Mouse (Mus musculus) hindbrain, embryonic 16.5 days (tissue): ENCODE results near the gene Pou2f2. TPM values are rescaled to one million over a fixed set of nuclear protein-coding genes. Genes with fewer than 3 reads are reported as not detected.

Experiments
- ATAC-seq: fragments of 200-750 bp; cut with Nextera tagmentation; 2 replicates; pipeline ENCODE4 v1.8.0; 2017; ENCODE audit warnings: moderate TSS enrichment, moderate library complexity
- H3K27ac ChIP-seq: fragments of 300-500 bp; sonication (generic); 2 replicates; pipeline ENCODE4 v1.5.1; 2014; ENCODE audit warnings: low read depth, mild to moderate bottlenecking, control low read depth, low read length, moderate library complexity
- H3K27me3 ChIP-seq: fragments of 300-500 bp; sonication (generic); replicated peaks from 2 replicates; pipeline ENCODE4 v1.6.1; 2014; ENCODE audit warnings: low read length; ENCODE audit not compliant: control insufficient read depth, insufficient read depth
- H3K36me3 ChIP-seq: fragments of 300-500 bp; sonication (generic); 2 replicates; pipeline ENCODE4 v1.6.1; 2014; ENCODE audit warnings: mild to moderate bottlenecking, low read length, moderate library complexity, mixed read lengths; ENCODE audit not compliant: control insufficient read depth, insufficient read depth
- H3K4me1 ChIP-seq: fragments of 300-500 bp; sonication (generic); 2 replicates; pipeline ENCODE4 v1.6.1; 2014; ENCODE audit warnings: low read depth, low read length; ENCODE audit not compliant: control insufficient read depth, insufficient read depth
- H3K4me2 ChIP-seq: fragments of 300-500 bp; sonication (generic); 2 replicates; pipeline ENCODE4 v1.6.1; 2014; ENCODE audit warnings: mild to moderate bottlenecking, low read length, control low read depth, moderate library complexity
- H3K4me3 ChIP-seq: fragments of 300-500 bp; sonication (generic); 2 replicates; pipeline ENCODE4 v1.5.1; 2014; ENCODE audit warnings: mild to moderate bottlenecking, low read length, control low read depth, moderate library complexity
- H3K9ac ChIP-seq: fragments of 300-500 bp; sonication (generic); 2 replicates; pipeline ENCODE4 v1.6.1; 2014; ENCODE audit warnings: low read depth, mild to moderate bottlenecking, control low read depth, low read length, moderate library complexity
- H3K9me3 ChIP-seq: fragments of 300-500 bp; sonication (generic); 2 replicates; pipeline ENCODE4 v1.6.1; 2014; ENCODE audit warnings: mild to moderate bottlenecking, low read length, moderate library complexity; ENCODE audit not compliant: control insufficient read depth
- WGBS: fragments of 180-500 bp; shearing (Covaris S2); extraction: QIAGEN DNeasy Blood & Tissue Kit; methylation state at CpG from one replicate; pipeline ENCODE4 v1.1.7; 2014; 5-methylcytosine and 5-hydroxymethylcytosine counted together
- polyA plus RNA-seq: library from polyadenylated mRNA; unstranded; fragments of >200 nt; fragmentation: Nextera tagmentation; extraction: Ambion mirVana; gene quantifications from 2 replicates; pipeline ENCODE4 v1.2.1, GENCODE M21; 2015

Gene Pou2f2
- polyA plus RNA-seq, 1 experiment from 2014 or later: 19.8 TPM

DNA sequence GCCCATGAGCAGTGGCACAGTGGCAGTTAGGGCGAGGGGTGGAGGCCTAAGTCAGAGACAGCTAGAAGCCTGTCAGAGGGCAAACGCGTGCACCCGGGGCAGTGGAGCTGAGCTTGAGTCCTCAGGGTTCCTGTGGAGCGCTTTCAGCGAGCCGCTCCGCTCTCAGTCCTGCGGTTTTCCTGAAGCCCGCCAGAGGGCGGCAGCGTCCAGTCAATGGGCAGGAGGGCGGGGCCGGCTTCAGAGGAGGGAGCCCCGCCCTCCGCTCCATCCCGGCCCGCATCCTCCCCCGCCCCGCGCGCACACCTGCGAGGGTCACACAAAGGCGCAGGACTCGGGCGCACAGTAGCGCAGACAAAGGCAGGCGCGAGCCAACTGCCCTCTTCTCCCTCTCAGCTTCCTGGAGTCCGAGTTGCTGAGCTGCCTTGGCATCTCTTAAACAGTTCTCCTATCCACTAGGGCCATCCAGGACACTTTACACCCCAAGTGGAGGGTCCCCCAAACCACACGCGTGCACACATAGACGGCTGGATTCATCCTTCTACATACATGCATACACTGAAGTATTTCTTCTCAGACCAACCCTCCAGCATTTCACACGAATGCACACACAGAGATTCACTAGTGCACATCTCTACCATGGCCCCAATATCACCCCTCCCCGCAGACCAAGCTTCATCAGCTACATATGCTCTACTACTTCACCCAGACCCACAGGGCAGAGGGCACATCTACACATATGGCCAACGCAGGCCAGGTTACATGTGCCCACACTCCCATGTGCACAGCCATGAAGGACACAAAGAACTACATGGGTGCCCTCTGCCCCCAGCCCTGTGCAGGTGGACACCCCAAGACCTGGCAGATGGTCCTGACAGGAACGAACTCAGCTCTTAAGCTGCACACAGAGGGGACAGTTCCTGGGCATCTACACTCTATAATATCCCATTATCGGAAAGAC is 46.2 kb downstream of the Pou2f2 start:
- WGBS: 8% methylated on average over 31 of the region's 38 CpGs
- peaks cover 22% of the 10 kb centered on the region for H3K4me1 ChIP-seq

DNA sequence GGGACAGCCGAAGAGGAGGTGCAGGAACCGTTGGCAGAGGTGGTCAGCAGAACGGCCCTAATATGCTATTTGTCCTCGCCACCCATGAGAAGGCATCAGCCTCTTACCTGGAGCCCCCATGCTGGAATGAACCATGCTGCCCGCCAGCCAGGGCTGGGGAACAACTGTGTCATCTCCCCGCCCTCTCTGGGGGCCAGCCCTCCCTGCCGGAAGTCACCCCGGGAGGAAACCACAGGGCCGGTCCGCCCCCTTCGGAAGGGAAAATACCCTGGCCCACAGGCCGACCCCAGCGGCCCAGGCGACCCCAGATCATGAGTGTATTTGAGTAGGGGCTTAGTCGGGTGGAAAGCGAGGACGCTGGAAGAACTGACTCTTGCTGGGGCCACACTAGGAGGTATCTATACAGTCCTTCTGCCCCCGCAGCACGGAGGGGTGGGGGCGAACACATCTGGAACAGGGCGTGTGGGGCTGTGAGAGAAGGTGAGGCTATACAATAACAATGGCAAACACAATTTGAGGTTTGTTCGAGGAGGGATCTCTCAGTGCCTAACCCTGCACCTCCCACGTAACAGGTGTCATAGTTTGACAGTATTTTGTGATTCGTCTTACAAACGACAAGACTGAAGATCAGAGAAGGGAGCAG is 47.1 kb downstream of the Pou2f2 start:
- Histone ChIP-seq H3K4me3 (peak overlapping the region; percentile 5; the same call in 1 of the 2 replicates), H3K9me3 (no peaks in the 10 kb centered on the region), H3K4me1 (peaks cover 22% of the 10 kb centered on the region), H3K9ac (peak overlapping the region; percentile 27), H3K36me3 (no peaks in the 10 kb centered on the region), H3K27me3 (peaks cover 4% of the 10 kb centered on the region), H3K27ac (no peak overlapping the region), H3K4me2 (peak overlapping the region; percentile 17; the same call in 1 of the 2 replicates)
- WGBS: 11% methylated on average over 25 of the region's 25 CpGs
- ATAC-seq: 0 out of 2 replicates have a peak, but pooled peaks have one; percentile 4

More for the DNA sequence above, 46.2 kb downstream of the Pou2f2 start:
- H3K4me3 ChIP-seq: peak overlapping the region; percentile 37
- no peaks in the 10 kb centered on the region for H3K9me3 ChIP-seq
- H3K27ac ChIP-seq: 0 out of 2 replicates have a peak overlapping the region, but pooled peaks have one; percentile 24
- ATAC-seq: peak; percentile 58
- peak overlapping the region; percentile 63 for H3K9ac ChIP-seq
- H3K27me3 ChIP-seq: peaks cover 4% of the 10 kb centered on the region
- peak overlapping the region; percentile 76 for H3K4me2 ChIP-seq
- no peaks in the 10 kb centered on the region for H3K36me3 ChIP-seq

DNA sequence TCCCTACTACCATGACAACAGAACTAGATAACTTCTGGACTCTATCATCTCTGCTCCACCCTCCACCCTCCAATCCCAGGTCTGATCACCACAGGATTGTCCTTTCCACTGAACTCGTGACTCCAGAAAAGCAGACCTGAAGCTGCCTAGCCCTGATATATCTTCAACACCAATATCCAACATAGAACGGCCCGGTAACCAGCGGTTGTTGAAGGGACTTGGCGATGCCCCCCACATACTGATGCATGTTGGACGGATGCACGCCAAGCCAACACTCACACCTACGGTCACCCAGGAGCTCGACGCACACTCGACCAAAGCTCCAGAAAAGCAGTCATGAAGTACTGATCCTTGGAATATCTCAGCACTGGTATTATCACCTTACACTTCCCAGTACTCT is 48.3 kb downstream of the Pou2f2 start:
- H3K4me3 ChIP-seq: no peak overlapping the region
- H3K9ac ChIP-seq: no peak overlapping the region
- no peak for ATAC-seq
- H3K4me1 ChIP-seq: peaks cover 22% of the 10 kb centered on the region
- no peaks in the 10 kb centered on the region for H3K9me3 ChIP-seq
- no peak overlapping the region for H3K4me2 ChIP-seq
- peaks cover 4% of the 10 kb centered on the region for H3K27me3 ChIP-seq
- WGBS: 89% methylated on average over 11 of the region's 11 CpGs
- no peaks in the 10 kb centered on the region for H3K36me3 ChIP-seq
- H3K27ac ChIP-seq: no peak overlapping the region

DNA sequence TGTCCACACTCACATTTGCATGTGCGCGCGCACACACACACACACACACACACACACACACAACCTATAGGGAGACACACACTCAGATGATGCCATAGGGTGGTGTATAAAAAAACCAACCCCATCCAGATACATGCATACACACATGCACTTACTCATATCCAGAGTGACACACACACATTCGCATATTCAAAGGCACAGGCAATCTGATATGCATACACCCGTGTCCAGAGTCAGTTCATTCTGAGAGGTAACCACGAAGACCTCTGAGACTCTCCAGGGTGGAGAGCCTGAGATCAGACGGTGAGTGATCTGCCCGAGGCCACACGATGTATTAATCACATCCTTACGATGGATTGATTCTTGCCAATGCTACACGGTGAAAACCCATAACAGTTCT is 49.0 kb downstream of the Pou2f2 start:
- no peak overlapping the region for H3K4me3 ChIP-seq
- no peaks in the 10 kb centered on the region for H3K36me3 ChIP-seq
- H3K9me3 ChIP-seq: no peaks in the 10 kb centered on the region
- no peak for ATAC-seq
- H3K27ac ChIP-seq: no peak overlapping the region
- WGBS: 77% methylated on average over 11 of the region's 11 CpGs
- peaks cover 4% of the 10 kb centered on the region for H3K27me3 ChIP-seq
- no peak overlapping the region for H3K4me2 ChIP-seq
- peaks cover 22% of the 10 kb centered on the region for H3K4me1 ChIP-seq
- H3K9ac ChIP-seq: no peak overlapping the region

DNA sequence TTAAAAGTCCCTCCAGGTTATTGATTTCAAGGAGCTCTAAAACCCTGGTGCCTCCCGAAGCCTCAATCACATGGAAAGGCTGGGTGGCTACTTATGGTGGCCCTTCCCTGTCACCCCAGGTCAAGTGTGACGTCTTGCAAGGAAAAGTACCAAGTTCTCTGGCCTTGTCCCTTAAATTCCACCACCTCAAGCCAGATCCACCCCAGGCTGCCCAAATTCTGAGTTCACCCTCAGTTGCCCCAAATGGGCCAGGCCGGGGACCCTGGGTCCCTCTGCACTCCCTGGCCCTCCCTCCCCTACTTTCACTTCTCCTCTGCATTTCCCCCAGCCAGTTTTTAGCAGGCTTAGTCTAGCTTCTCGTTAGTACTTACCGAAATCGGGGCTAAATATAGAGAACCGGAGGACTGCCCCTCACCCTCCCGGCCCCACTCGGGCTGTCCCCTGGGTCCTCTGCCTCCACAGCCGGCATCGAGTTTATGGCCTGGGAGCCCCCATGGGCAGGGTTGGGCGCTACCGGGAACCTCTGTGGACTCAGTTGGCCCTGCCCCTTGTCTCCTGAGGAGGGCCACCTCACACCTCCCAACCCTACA is 50.0 kb downstream of the Pou2f2 start:
- no peak for ATAC-seq
- WGBS: 67% methylated on average over 13 of the region's 13 CpGs

DNA sequence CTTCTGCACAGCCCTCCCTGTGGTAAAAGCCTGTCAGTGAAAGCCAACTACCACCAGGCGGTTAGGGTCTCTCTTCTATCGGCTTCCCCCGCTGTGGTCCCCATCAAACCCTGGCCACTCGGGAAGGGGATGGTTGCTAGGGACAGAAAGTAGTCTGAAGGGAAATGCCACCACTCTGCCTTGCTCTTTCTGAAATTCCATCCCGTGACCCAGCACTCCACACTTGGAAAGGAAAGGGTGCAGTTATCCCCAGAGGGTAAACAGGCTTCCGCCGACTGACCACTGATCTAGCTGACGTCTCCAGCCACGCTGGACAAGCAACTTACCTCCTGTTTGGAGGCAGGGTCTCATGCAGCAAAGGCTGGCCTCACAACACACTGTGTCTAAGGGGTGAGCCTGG is 51.6 kb downstream of the Pou2f2 start:
- Histone ChIP-seq H3K4me3 (no peak overlapping the region), H3K36me3 (no peaks in the 10 kb centered on the region), H3K27ac (no peak overlapping the region), H3K27me3 (peaks cover 4% of the 10 kb centered on the region), H3K4me2 (no peak overlapping the region), H3K4me1 (peaks cover 8% of the 10 kb centered on the region), H3K9me3 (no peaks in the 10 kb centered on the region), H3K9ac (no peak overlapping the region)
- no peak for ATAC-seq
- WGBS: 69% methylated on average over 9 of the region's 9 CpGs

More for the DNA sequence above, 50.0 kb downstream of the Pou2f2 start:
- no peak overlapping the region for H3K4me2 ChIP-seq
- peaks cover 19% of the 10 kb centered on the region for H3K4me1 ChIP-seq
- H3K4me3 ChIP-seq: no peak overlapping the region
- H3K9me3 ChIP-seq: no peaks in the 10 kb centered on the region
- peaks cover 4% of the 10 kb centered on the region for H3K27me3 ChIP-seq
- no peak overlapping the region for H3K9ac ChIP-seq
- no peak overlapping the region for H3K27ac ChIP-seq
- H3K36me3 ChIP-seq: no peaks in the 10 kb centered on the region

DNA sequence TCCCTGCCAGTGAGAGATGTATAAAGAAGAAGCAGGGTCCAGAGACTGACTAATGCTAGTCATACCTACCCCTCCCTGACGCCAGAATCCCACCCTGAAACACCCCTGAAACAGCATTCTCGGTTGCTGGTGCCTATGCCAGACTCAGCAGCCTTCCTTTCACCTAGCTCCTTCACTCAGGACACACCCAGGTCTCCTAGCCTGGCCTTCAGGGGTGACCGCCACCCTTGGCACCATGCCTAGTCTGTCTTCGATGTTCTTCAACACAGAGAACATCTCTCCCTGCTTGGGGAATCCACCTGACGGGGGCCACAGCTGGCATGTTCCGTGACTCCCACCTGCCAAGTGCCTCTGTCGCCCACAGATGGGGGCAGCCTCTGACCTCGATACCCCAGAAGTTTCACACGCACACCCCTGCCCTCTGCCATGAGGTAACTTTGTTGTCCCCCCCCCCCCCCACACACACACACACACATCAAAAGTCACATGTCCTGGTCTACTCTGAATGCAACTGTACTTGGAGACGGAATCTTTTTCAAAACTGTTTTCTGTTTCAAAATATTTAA is 53.7 kb downstream of the Pou2f2 start:
- H3K27ac ChIP-seq: no peak overlapping the region
- H3K36me3 ChIP-seq: no peaks in the 10 kb centered on the region
- 80% methylated on average over 10 of the region's 10 CpGs for WGBS
- H3K4me2 ChIP-seq: no peak overlapping the region
- no peaks in the 10 kb centered on the region for H3K27me3 ChIP-seq
- H3K4me3 ChIP-seq: no peak overlapping the region
- no peaks in the 10 kb centered on the region for H3K9me3 ChIP-seq
- no peak for ATAC-seq
- no peaks in the 10 kb centered on the region for H3K4me1 ChIP-seq
- H3K9ac ChIP-seq: no peak overlapping the region

DNA sequence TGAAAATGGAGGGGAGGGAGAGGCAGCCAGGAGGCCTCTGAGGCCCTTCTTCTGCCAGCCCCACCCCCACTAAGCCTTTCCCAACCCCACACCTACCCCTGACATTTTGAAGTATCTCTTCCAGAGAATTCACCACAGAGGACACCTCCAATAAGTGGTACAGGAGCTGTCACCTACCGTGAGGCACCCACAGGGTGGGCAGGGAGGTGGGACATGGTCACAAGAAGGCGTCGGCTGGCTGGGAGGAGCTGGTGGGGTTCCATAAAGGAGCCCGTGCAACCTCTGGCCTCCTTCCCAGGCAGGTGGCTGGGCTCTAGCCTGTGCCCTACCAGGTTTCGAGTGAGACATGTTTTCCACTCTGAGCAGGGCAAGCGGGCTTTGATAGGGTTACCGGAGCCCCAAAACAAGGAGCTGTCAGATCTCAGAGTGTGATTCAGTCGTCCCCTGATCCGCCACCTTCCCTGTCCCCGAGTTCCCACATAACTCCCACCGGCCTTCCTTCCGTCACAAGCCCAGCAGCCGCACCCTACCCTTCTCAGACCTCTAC is 58.2 kb downstream of the Pou2f2 start:
- H3K4me1 ChIP-seq: no peaks in the 10 kb centered on the region
- WGBS: 71% methylated on average over 13 of the region's 13 CpGs
- H3K9ac ChIP-seq: no peak overlapping the region
- H3K4me2 ChIP-seq: no peak overlapping the region
- no peaks in the 10 kb centered on the region for H3K9me3 ChIP-seq
- H3K27me3 ChIP-seq: no peaks in the 10 kb centered on the region
- H3K36me3 ChIP-seq: no peaks in the 10 kb centered on the region
- ATAC-seq: no peak
- no peak overlapping the region for H3K27ac ChIP-seq
- H3K4me3 ChIP-seq: no peak overlapping the region
